Mouse (Mus musculus): ENCODE data around the gene Rmi2. TPM values are rescaled to one million over a fixed set of nuclear protein-coding genes. Genes with fewer than 3 reads are reported as not detected.

The Rmi2 gene
- polyA plus RNA-seq, 1 experiment = not detected

- H3K4me1 ChIP-seq (ENCODE audit: control insufficient read depth, insufficient read depth, insufficient read length, low read length) = no peaks in the 10 kb centered on the region
- H3K27ac ChIP-seq (replicated peaks; ENCODE audit: low read depth, low read length) = no peak overlapping the region
- no peak overlapping the region for H3K4me3 ChIP-seq (ENCODE audit: insufficient read depth, low read depth, low read length)
Measured at GRCm38 (mm10) chr16:10814864-10815263, 20.0 kb upstream of the Rmi2 start.

GRCm38 (mm10) chr16:10818579-10819135 lies 16.2 kb upstream of the Rmi2 start:
- H3K27ac ChIP-seq (replicated peaks; ENCODE audit: low read depth, low read length) = no peak overlapping the region
- H3K4me3 ChIP-seq (ENCODE audit: insufficient read depth, low read depth, low read length) = no peak overlapping the region
- no peaks in the 10 kb centered on the region for H3K4me1 ChIP-seq (ENCODE audit: control insufficient read depth, insufficient read depth, insufficient read length, low read length)

DNA sequence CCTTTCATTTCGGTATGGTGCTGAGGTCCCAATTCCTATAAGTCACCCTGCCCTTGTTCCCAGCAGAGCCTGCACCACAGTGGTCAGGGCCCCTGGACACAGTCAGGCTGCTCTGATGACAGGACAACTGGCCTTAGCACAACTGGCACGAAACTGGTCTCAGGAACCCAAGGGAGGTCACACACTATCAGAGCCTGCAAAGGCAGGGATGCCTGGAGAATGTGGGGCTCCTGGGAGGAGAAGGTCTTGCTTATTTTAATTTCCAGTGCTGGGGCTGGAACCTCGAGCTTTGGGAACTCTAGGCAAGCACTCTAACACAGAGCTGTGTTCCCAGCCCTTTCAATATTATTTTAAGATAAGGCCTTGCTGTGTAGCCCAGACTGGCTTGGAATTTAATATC lies 14.9 kb upstream of the Rmi2 start:
- Histone ChIP-seq H3K4me1 (ENCODE audit: control insufficient read depth, insufficient read depth, insufficient read length, low read length) (no peaks in the 10 kb centered on the region), H3K27ac (replicated peaks; ENCODE audit: low read depth, low read length) (no peak overlapping the region), H3K4me3 (ENCODE audit: insufficient read depth, low read depth, low read length) (no peak overlapping the region)

GRCm38 (mm10) chr16:10821387-10821786 lies 13.5 kb upstream of the Rmi2 start:
- Histone ChIP-seq H3K4me1 (ENCODE audit: control insufficient read depth, insufficient read depth, insufficient read length, low read length) (peaks cover 4% of the 10 kb centered on the region; the same call in 1 of the 2 replicates), H3K27ac (replicated peaks; ENCODE audit: low read depth, low read length) (no peak overlapping the region), H3K4me3 (ENCODE audit: insufficient read depth, low read depth, low read length) (no peak overlapping the region)

DNA sequence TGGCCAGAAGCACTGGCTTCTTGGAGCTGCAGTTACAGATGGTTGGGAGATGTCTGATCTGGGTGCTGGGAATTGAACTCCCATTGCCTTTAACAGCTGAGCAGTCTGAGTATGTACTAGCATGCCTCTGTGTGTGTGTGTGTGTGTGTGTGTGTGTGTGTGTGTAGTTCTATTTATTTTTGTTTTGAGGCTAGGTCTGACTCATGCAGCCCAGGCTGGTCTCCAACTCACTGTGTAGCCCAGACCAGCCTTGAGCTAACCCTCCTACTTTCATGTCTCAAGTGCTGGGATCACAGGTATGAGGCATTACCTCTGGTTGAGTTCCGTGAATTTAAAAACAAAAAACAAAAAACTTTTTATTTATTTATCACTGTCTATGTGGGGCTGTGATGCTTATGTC lies 10.3 kb upstream of the Rmi2 start:
- peaks cover 6% of the 10 kb centered on the region; the same call in 1 of the 2 replicates for H3K4me1 ChIP-seq (ENCODE audit: control insufficient read depth, insufficient read depth, insufficient read length, low read length)
- H3K27ac ChIP-seq (replicated peaks; ENCODE audit: low read depth, low read length) = no peak overlapping the region
- no peak overlapping the region for H3K4me3 ChIP-seq (ENCODE audit: insufficient read depth, low read depth, low read length)

DNA sequence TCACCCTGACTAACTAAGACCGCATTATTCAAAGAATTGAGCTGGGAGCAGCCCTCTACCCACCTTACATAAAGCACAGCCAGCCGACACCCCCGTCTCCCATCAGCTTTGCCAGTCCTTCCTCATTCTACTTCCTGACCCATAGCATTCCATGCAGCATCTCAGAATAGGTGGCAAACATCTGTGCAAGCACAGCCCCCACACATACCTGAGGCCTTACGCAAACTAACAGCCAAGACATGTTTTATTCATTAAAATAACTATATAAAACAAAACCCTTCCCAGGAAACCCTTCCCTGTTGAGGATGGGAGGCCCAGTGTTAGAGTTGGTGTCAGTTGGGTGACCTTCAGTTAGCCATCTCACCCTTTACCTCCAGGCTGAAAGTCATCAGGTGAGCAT lies 9.0 kb upstream of the Rmi2 start:
- no peak overlapping the region for H3K4me3 ChIP-seq (ENCODE audit: insufficient read depth, low read depth, low read length)
- peaks cover 6% of the 10 kb centered on the region; the same call in 1 of the 2 replicates for H3K4me1 ChIP-seq (ENCODE audit: control insufficient read depth, insufficient read depth, insufficient read length, low read length)
- H3K27ac ChIP-seq (replicated peaks; ENCODE audit: low read depth, low read length) = no peak overlapping the region

DNA sequence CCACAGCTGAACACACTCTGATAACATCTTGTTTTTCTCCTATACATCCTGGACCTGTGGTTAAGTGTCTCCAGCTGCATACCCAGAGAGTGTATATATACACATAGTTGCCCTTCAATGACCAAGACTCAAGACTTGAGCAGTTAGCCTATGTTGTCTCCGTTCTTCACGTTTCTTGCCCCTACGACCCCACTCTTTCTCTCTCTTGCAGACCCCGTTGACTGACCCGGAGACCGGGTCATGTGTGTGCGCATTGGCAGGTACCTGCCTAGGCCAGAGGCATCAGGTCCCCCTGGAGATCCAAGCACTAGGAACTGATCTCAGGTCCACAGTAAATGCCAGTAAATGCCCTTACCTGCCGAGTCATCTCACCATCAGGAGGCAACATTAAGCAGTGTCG lies 7.6 kb upstream of the Rmi2 start:
- Histone ChIP-seq H3K4me1 (ENCODE audit: control insufficient read depth, insufficient read depth, insufficient read length, low read length) (peaks cover 6% of the 10 kb centered on the region; the same call in 1 of the 2 replicates), H3K27ac (replicated peaks; ENCODE audit: low read depth, low read length) (no peak overlapping the region), H3K4me3 (ENCODE audit: insufficient read depth, low read depth, low read length) (no peak overlapping the region)

GRCm38 (mm10) chr16:10827766-10828460 lies 6.9 kb upstream of the Rmi2 start:
- H3K4me3 ChIP-seq (ENCODE audit: insufficient read depth, low read depth, low read length) = no peak overlapping the region
- H3K27ac ChIP-seq (replicated peaks; ENCODE audit: low read depth, low read length) = no peak overlapping the region
- H3K4me1 ChIP-seq (ENCODE audit: control insufficient read depth, insufficient read depth, insufficient read length, low read length) = peaks cover 6% of the 10 kb centered on the region; the same call in 1 of the 2 replicates

- H3K27ac ChIP-seq (replicated peaks; ENCODE audit: low read depth, low read length) = no peak overlapping the region
- peaks cover 6% of the 10 kb centered on the region; the same call in 1 of the 2 replicates for H3K4me1 ChIP-seq (ENCODE audit: control insufficient read depth, insufficient read depth, insufficient read length, low read length)
- H3K4me3 ChIP-seq (ENCODE audit: insufficient read depth, low read depth, low read length) = no peak overlapping the region
Measured at GRCm38 (mm10) chr16:10828461-10828805, 6.4 kb upstream of the Rmi2 start.

- Histone ChIP-seq H3K4me3 (ENCODE audit: insufficient read depth, low read depth, low read length) (peak overlapping the region; percentile 7; the same call in 1 of the 2 replicates), H3K4me1 (ENCODE audit: control insufficient read depth, insufficient read depth, insufficient read length, low read length) (no peaks in the 10 kb centered on the region; the same call in 1 of the 2 replicates), H3K27ac (replicated peaks; ENCODE audit: low read depth, low read length) (no peak overlapping the region)
Measured at GRCm38 (mm10) chr16:10834542-10834910, 333 bp upstream of the Rmi2 start.

GRCm38 (mm10) chr16:10836388-10836787 lies 1.5 kb downstream of the Rmi2 start:
- no peak overlapping the region for H3K4me3 ChIP-seq (ENCODE audit: insufficient read depth, low read depth, low read length)
- H3K4me1 ChIP-seq (ENCODE audit: control insufficient read depth, insufficient read depth, insufficient read length, low read length) = no peaks in the 10 kb centered on the region; the same call in 1 of the 2 replicates
- H3K27ac ChIP-seq (replicated peaks; ENCODE audit: low read depth, low read length) = no peak overlapping the region

GRCm38 (mm10) chr16:10837250-10837649 lies 2.4 kb downstream of the Rmi2 start:
- Histone ChIP-seq H3K4me1 (ENCODE audit: control insufficient read depth, insufficient read depth, insufficient read length, low read length) (no peaks in the 10 kb centered on the region; the same call in 1 of the 2 replicates), H3K27ac (replicated peaks; ENCODE audit: low read depth, low read length) (no peak overlapping the region), H3K4me3 (ENCODE audit: insufficient read depth, low read depth, low read length) (no peak overlapping the region)

DNA sequence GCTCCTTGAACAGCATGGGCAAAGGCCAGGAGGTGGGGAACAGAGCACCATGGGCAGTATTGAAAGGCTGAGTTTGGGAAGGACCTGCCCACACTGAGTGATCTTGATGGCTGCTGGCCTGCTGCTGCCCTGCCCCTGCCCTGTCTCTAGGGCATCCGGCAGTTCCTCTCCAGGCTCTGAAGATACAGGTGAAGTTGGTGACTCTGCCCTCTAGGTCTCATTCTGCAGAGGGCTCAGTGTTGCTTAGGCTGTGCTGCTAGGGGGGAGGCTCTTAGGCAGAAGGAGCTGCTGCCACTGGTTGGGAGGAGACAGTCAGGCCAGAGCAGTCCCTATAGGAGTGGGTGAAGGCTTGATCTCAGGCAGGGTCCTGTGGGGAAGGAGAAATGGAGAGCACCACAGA lies 3.0 kb downstream of the Rmi2 start:
- H3K27ac ChIP-seq (replicated peaks; ENCODE audit: low read depth, low read length) = no peak overlapping the region
- no peaks in the 10 kb centered on the region; the same call in 1 of the 2 replicates for H3K4me1 ChIP-seq (ENCODE audit: control insufficient read depth, insufficient read depth, insufficient read length, low read length)
- H3K4me3 ChIP-seq (ENCODE audit: insufficient read depth, low read depth, low read length) = no peak overlapping the region

GRCm38 (mm10) chr16:10838487-10839245 lies 3.8 kb downstream of the Rmi2 start:
- peaks cover 4% of the 10 kb centered on the region; the same call in 1 of the 2 replicates for H3K4me1 ChIP-seq (ENCODE audit: control insufficient read depth, insufficient read depth, insufficient read length, low read length)
- H3K4me3 ChIP-seq (ENCODE audit: insufficient read depth, low read depth, low read length) = no peak overlapping the region
- H3K27ac ChIP-seq (replicated peaks; ENCODE audit: low read depth, low read length) = no peak overlapping the region

GRCm38 (mm10) chr16:10840018-10840417 lies 5.2 kb downstream of the Rmi2 start:
- H3K27ac ChIP-seq (replicated peaks; ENCODE audit: low read depth, low read length) = no peak overlapping the region
- H3K4me3 ChIP-seq (ENCODE audit: insufficient read depth, low read depth, low read length) = no peak overlapping the region
- peaks cover 4% of the 10 kb centered on the region; the same call in 1 of the 2 replicates for H3K4me1 ChIP-seq (ENCODE audit: control insufficient read depth, insufficient read depth, insufficient read length, low read length)
